Comparison of ENCODE assay signal across 9 mouse cellular contexts in the genomic region with DNA sequence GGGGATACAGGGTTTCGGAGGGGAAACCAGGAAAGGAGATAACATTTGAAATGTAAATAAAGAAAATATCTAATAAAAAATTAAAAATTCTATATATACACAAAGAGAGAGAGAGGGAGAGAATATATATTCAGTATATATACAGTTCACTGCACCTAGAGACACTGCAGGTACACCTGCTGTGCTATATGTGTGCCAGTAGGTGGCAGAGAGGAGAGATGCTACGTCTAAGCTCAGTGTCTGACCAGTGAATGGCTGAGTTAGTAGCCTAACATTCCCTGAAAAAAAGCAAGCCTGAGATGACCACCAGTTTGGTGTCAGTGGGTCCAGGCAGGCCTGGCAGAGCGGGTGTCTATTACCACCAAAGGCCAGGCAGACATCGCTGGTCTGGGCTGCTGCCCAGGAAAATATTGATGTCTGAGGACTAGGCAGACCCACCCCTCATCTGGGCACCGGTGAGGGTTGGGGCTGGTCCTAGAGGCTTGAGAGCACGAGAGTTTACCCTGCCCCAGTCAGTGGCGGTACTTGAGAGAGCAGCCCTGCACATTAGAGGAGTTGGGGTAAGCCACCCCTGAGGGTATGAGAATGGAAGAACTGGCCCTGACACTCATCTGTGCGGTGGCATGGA. TPM values are rescaled to one million over a fixed set of nuclear protein-coding genes. Genes with fewer than 3 reads are reported as not detected.
DNase-seq lines count a peak whose midpoint lies in the region; ATAC-seq and TF ChIP-seq lines count a peak whose summit lies in the region.
"Had no signal": no experiment of that assay in that cellular context is flagged by ENCODE, and none has a peak within 500 bp of the region (broad histone marks: within the 10 kb centered on the region; RNA-seq: fewer than 3 reads in every experiment).

No protein-coding gene starts in this region.

- no peak overlapping the region for H3K4me3 ChIP-seq in lung, adult 2 months (replicated peaks; ENCODE audit: extremely low read depth, low read depth, low read length)
- no peak overlapping the region for H3K4me3 ChIP-seq in hindbrain, postnatal 0 days (ENCODE audit: low read length)
- H3K4me3 ChIP-seq in midbrain, embryonic 16.5 days (ENCODE audit: low read depth, low read length), result no peak overlapping the region

- H3K27me3 ChIP-seq in hindbrain, postnatal 0 days (ENCODE audit: insufficient read depth, low read length), result no peaks in the 10 kb centered on the region
- H3K27me3 ChIP-seq in midbrain, embryonic 16.5 days (ENCODE audit: control insufficient read depth, insufficient read depth, low read depth, low read length), result no peaks in the 10 kb centered on the region

- no peaks in the 10 kb centered on the region for H3K36me3 ChIP-seq in hindbrain, postnatal 0 days (ENCODE audit: insufficient read depth, low read length)
- no peaks in the 10 kb centered on the region for H3K36me3 ChIP-seq in midbrain, embryonic 16.5 days (ENCODE audit: control insufficient read depth, insufficient read depth, low read length)

- no peak overlapping the region for H3K9ac ChIP-seq in hindbrain, postnatal 0 days (replicated peaks; ENCODE audit: low read length)
- no peak overlapping the region for H3K9ac ChIP-seq in midbrain, embryonic 16.5 days (ENCODE audit: low read depth, low read length)

- H3K4me1 ChIP-seq in lung, adult 2 months (ENCODE audit: control insufficient read depth, insufficient read depth, low read length), result no peaks in the 10 kb centered on the region
- no peaks in the 10 kb centered on the region for H3K4me1 ChIP-seq in hindbrain, postnatal 0 days (ENCODE audit: insufficient read depth, low read length)
- no peaks in the 10 kb centered on the region for H3K4me1 ChIP-seq in midbrain, embryonic 16.5 days (ENCODE audit: control insufficient read depth, insufficient read depth, low read length)

- H3K27ac ChIP-seq in hindbrain, postnatal 0 days, result no peak overlapping the region
- H3K27ac ChIP-seq in midbrain, embryonic 16.5 days (ENCODE audit: low read length), result no peak overlapping the region

- ATAC-seq in hindbrain, postnatal 0 days, result peak; percentile 77
- peak; percentile 62; the same call in 1 of the 2 replicates for ATAC-seq in midbrain, embryonic 16.5 days

- WGBS in lung, adult 2 months, result 57% methylated on average over 8 of the region's 8 CpGs
- 70% methylated on average over 8 of the region's 8 CpGs for WGBS in hindbrain, postnatal 0 days
- 68% methylated on average over 8 of the region's 8 CpGs for WGBS in midbrain, embryonic 16.5 days

- no peak overlapping the region for H3K4me2 ChIP-seq in hindbrain, postnatal 0 days (ENCODE audit: low read depth, low read length)
- H3K4me2 ChIP-seq in midbrain, embryonic 16.5 days (ENCODE audit: low read length), result no peak overlapping the region

- TF ChIP-seq CTCF in lung, adult 2 months (IDR thresholded peaks at IDR 0.05; ENCODE audit: insufficient read depth, low read length), result peak; percentile 14; the same call in 1 of the 2 replicates
- TF ChIP-seq CTCF in brain, embryonic 14.5 days (IDR thresholded peaks at IDR 0.05; ENCODE audit: borderline replicate concordance, extremely low read depth, insufficient read depth, insufficient read length), result peak; percentile 48; the same call in 1 of the 2 replicates
- peak; percentile 51 for TF ChIP-seq CTCF in hindbrain, postnatal 0 days (IDR thresholded peaks at IDR 0.05; ENCODE audit: low read depth)

- no peak for TF ChIP-seq POLR2A in lung, adult 2 months (IDR thresholded peaks at IDR 0.05; ENCODE audit: borderline replicate concordance, extremely low read depth, low read depth, low read length)
- no peak for TF ChIP-seq POLR2A in brain, embryonic 14.5 days (IDR thresholded peaks at IDR 0.05; ENCODE audit: borderline replicate concordance, extremely low read depth, insufficient read depth, insufficient read length, poor library complexity, severe bottlenecking)

- DNase-seq in lung, adult 2 months, result no peak
- DNase-seq in lung, postnatal 25 days (ENCODE audit: low spot score), result no peak
- DNase-seq in brain, embryonic 14.5 days (ENCODE audit: low read depth), result peak; percentile 25
- DNase-seq in hindbrain, postnatal 0 days (ENCODE audit: low spot score), result no peak
- DNase-seq in layer of hippocampus, adult 9-10 months (ENCODE audit: low spot score), result no peak
- no peak for DNase-seq in left cerebral cortex, adult 18-20 months (ENCODE audit: low spot score in 2 of 2)
- no peak for DNase-seq in frontal cortex, postnatal 10 days (ENCODE audit: low spot score in 2 of 2)

- no peaks in the 10 kb centered on the region for H3K9me3 ChIP-seq in hindbrain, postnatal 0 days (ENCODE audit: low read length)
- no peaks in the 10 kb centered on the region for H3K9me3 ChIP-seq in midbrain, embryonic 16.5 days (replicated peaks; ENCODE audit: control insufficient read depth, low read length, poor library complexity, severe bottlenecking)

RNA-seq across cellular contexts. Expression of gene Acot12, which starts 18.1 kb away (rescaled TPM):
- not detected in 2 replicates for polyA plus RNA-seq in lung, adult 2 months (2012; rRNA removed)
- polyA plus RNA-seq in brain, embryonic 14.5 days (2012; rRNA removed), result 0.11 TPM in 2 replicates
- total RNA-seq in hindbrain, postnatal 0 days (2014; rRNA removed), result 0.16 TPM in 1 of 2 replicates, not detected in the other
- 0.55 and 0.96 TPM in 2 replicates for polyA plus RNA-seq in hindbrain, postnatal 0 days (2015; fragmentation: Nextera tagmentation; extraction: Ambion mirVana)
- 0.10 and 0.63 TPM in 2 replicates for polyA plus RNA-seq in midbrain, embryonic 16.5 days (2015; fragmentation: Nextera tagmentation; extraction: Ambion mirVana)
- total RNA-seq in left cerebral cortex, adult 18-20 months (2021), result under 1 TPM in 1 of 2 experiments, not detected in 1; 0.16 TPM
- total RNA-seq: gastrocnemius, adult 18-20 months had no signal
